Mouse (Mus musculus) urinary bladder, adult 18-20 months (tissue): ENCODE data around the gene Tssc4.
A peak's percentile ranks its signal among the peaks of the same experiment; 100 is the strongest.

Experiments
- DNase-seq, 2 experiments: peaks; one replicate each; pipeline ENCODE4 v3.0.0; 2022; ENCODE audit warnings: low spot score in 2 of 2, mixed read lengths in 2 of 2

The Tssc4 gene

GRCm38 (mm10) chr7:143068316-143068881, 650 bp upstream of the Tssc4 start:
- peak in 1 of 2 experiments; percentile 34 for DNase-seq

- DNase-seq: no peak
Observed at GRCm38 (mm10) chr7:143069751-143070400, 827 bp downstream of the Tssc4 start.

- DNase-seq: no peak
Observed at GRCm38 (mm10) chr7:143070506-143071070, 1.5 kb downstream of the Tssc4 start.

GRCm38 (mm10) chr7:143072605-143073004, 3.6 kb downstream of the Tssc4 start:
- no peak for DNase-seq

- no peak for DNase-seq
Observed at GRCm38 (mm10) chr7:143073086-143073485, 4.0 kb downstream of the Tssc4 start.

- no peak for DNase-seq
Observed at GRCm38 (mm10) chr7:143075394-143075793, 6.3 kb downstream of the Tssc4 start.

GRCm38 (mm10) chr7:143077351-143077750, 8.3 kb downstream of the Tssc4 start:
- DNase-seq: no peak

GRCm38 (mm10) chr7:143082024-143082423, 13.0 kb downstream of the Tssc4 start:
- DNase-seq: no peak

- DNase-seq: no peak
Observed at GRCm38 (mm10) chr7:143083708-143084107, 14.7 kb downstream of the Tssc4 start.

- DNase-seq: peak; percentile 47 to 51
Observed at GRCm38 (mm10) chr7:143086366-143086765, 17.3 kb downstream of the Tssc4 start.

- no peak for DNase-seq
Observed at GRCm38 (mm10) chr7:143087070-143087579, 18.1 kb downstream of the Tssc4 start.

GRCm38 (mm10) chr7:143093847-143094246, 24.8 kb downstream of the Tssc4 start:
- no peak for DNase-seq

GRCm38 (mm10) chr7:143094592-143095553, 25.8 kb downstream of the Tssc4 start, which contains the start of gene Trpm5:
Gene Trpm5 (minus strand): TSS chr7:143094642.
- peak; percentile 20 to 63 for DNase-seq

GRCm38 (mm10) chr7:143095554-143095907, 26.5 kb downstream of the Tssc4 start:
- DNase-seq: no peak

- DNase-seq: no peak
Observed at GRCm38 (mm10) chr7:143100759-143101158, 31.7 kb downstream of the Tssc4 start.

GRCm38 (mm10) chr7:143105258-143105897, 36.3 kb downstream of the Tssc4 start:
- DNase-seq: no peak

GRCm38 (mm10) chr7:143106062-143106461, 37.0 kb downstream of the Tssc4 start, which contains the start of gene Kcnq1:
Gene Kcnq1 (plus strand): TSS chr7:143106362.
- no peak for DNase-seq

- DNase-seq: peak; percentile 35 to 69
Observed at GRCm38 (mm10) chr7:143106672-143107465, 37.8 kb downstream of the Tssc4 start.

- DNase-seq: no peak
Observed at GRCm38 (mm10) chr7:143108200-143108599, 39.2 kb downstream of the Tssc4 start.

- DNase-seq: no peak
Observed at GRCm38 (mm10) chr7:143108996-143109660, 40.1 kb downstream of the Tssc4 start.
